Mouse (Mus musculus): ENCODE results near the gene Gpr35. TPM values are rescaled to one million over a fixed set of nuclear protein-coding genes. Genes with fewer than 3 reads are reported as not detected.
"Not testable (repeated sequence)": the region's sequence is repeated elsewhere in the genome, so short reads cannot be mapped to it uniquely, and the experiment has no call there.

The Gpr35 gene
- total RNA-seq, 4 experiments from 2014 or later = 0.39 to 0.61 (median 0.51) TPM; not detected in 1

- no peak for DNase-seq (ENCODE audit: low spot score in 2 of 2)
These were observed 17.1 kb upstream of the Gpr35 start for GRCm38 (mm10) chr1:92933611-92934010.

GRCm38 (mm10) chr1:92934182-92934827, 16.4 kb upstream of the Gpr35 start, which contains the start of gene Capn10:
TSS of gene Capn10 (plus strand) at chr1:92934376.
- DNase-seq (ENCODE audit: low spot score in 2 of 2) = peak; percentile 97

GRCm38 (mm10) chr1:92935054-92935962, 15.4 kb upstream of the Gpr35 start:
- DNase-seq (ENCODE audit: low spot score in 2 of 2) = no peak

GRCm38 (mm10) chr1:92935977-92936376, 14.7 kb upstream of the Gpr35 start:
- no peak for DNase-seq (ENCODE audit: low spot score in 2 of 2)

- DNase-seq (ENCODE audit: low spot score in 2 of 2) = no peak
These were observed 14.2 kb upstream of the Gpr35 start for GRCm38 (mm10) chr1:92936467-92936866.

GRCm38 (mm10) chr1:92937797-92938196, 12.9 kb upstream of the Gpr35 start:
- DNase-seq (ENCODE audit: low spot score in 2 of 2) = no peak

GRCm38 (mm10) chr1:92939746-92940145, 10.9 kb upstream of the Gpr35 start:
- no peak for DNase-seq (ENCODE audit: low spot score in 2 of 2)

GRCm38 (mm10) chr1:92943219-92943989, 7.3 kb upstream of the Gpr35 start:
- DNase-seq (ENCODE audit: low spot score in 2 of 2) = no peak

- DNase-seq (ENCODE audit: low spot score in 2 of 2) = no peak
These were observed 2.7 kb upstream of the Gpr35 start for GRCm38 (mm10) chr1:92947966-92948365.

GRCm38 (mm10) chr1:92949426-92949825, 1.2 kb upstream of the Gpr35 start:
- DNase-seq (ENCODE audit: low spot score in 2 of 2) = no peak

GRCm38 (mm10) chr1:92953641-92954040, 3.0 kb downstream of the Gpr35 start:
- no peak for DNase-seq (ENCODE audit: low spot score in 2 of 2)

- peak; percentile 44 to 81 for DNase-seq (ENCODE audit: low spot score in 2 of 2)
These were observed 6.1 kb downstream of the Gpr35 start for GRCm38 (mm10) chr1:92956571-92957335.

- no peak for DNase-seq (ENCODE audit: low spot score in 2 of 2)
These were observed 8.3 kb downstream of the Gpr35 start for GRCm38 (mm10) chr1:92958999-92959398.

GRCm38 (mm10) chr1:92970791-92971190, 20.1 kb downstream of the Gpr35 start:
- not testable (repeated sequence) for DNase-seq (ENCODE audit: low spot score in 2 of 2)

GRCm38 (mm10) chr1:92971879-92972795, 21.5 kb downstream of the Gpr35 start:
- no peak for DNase-seq (ENCODE audit: low spot score in 2 of 2)

- no peak for DNase-seq (ENCODE audit: low spot score in 2 of 2)
These were observed 22.2 kb downstream of the Gpr35 start for GRCm38 (mm10) chr1:92972854-92973253.

GRCm38 (mm10) chr1:92976141-92976566, 25.5 kb downstream of the Gpr35 start:
- DNase-seq (ENCODE audit: low spot score in 2 of 2) = no peak

- no peak for DNase-seq (ENCODE audit: low spot score in 2 of 2)
These were observed 28.0 kb downstream of the Gpr35 start for GRCm38 (mm10) chr1:92978645-92979044.

- no peak for DNase-seq (ENCODE audit: low spot score in 2 of 2)
These were observed 28.5 kb downstream of the Gpr35 start for GRCm38 (mm10) chr1:92979073-92979602.
